Mouse (Mus musculus): ENCODE results near the gene Rasgef1b.

- TF ChIP-seq CTCF (IDR thresholded peaks at IDR 0.05) (no peak), EP300 (IDR thresholded peaks at IDR 0.05) (no peak)
Observed at GRCm38 (mm10) chr5:99723941-99724340, 4.9 kb downstream of the Rasgef1b start.

Data from lung, postnatal 0 days (tissue).